Mouse (Mus musculus) erythroid progenitor cell, adult 5-6 weeks (primary cell): ENCODE data around the gene Pex11b. TPM values are rescaled to one million over a fixed set of nuclear protein-coding genes. Genes with fewer than 3 reads are reported as not detected.
A peak's percentile ranks its signal among the peaks of the same experiment; 100 is the strongest.
"Not testable (repeated sequence)": the region's sequence is repeated elsewhere in the genome, so short reads cannot be mapped to it uniquely, and the experiment has no call there.

ENCODE experiments used
- ATAC-seq: replicated peaks from 2 replicates; pipeline ENCODE4 v1.8.0; 2016; ENCODE audit warnings: moderate number of reproducible peaks, mild to moderate bottlenecking, moderate TSS enrichment, inconsistent platforms; ENCODE audit not compliant: poor library complexity, low FRiP score, severe bottlenecking
- total RNA-seq, 2 experiments: library from RNA; stranded (forward) in 1 of 2; stranded (reverse) in 1 of 2; fragments of 150-400 nt in 1 of 2; fragments of 186-747, 209-891 nt in 1 of 2; gene quantifications; 2 replicates each; pipeline versions ENCODE4 v1.2.3 to v1.2.4; 2015 to 2017; ENCODE audit warnings: low replicate concordance in 2 of 2

The Pex11b gene
- total RNA-seq, 2 experiments from 2014 or later = 0.68 to 18.9 TPM

- ATAC-seq = no peak
Measured at GRCm38 (mm10) chr3:96606618-96607017, 28.6 kb upstream of the Pex11b start.

GRCm38 (mm10) chr3:96617941-96618340 lies 17.2 kb upstream of the Pex11b start:
- no peak for ATAC-seq

GRCm38 (mm10) chr3:96623201-96623600 lies 12.0 kb upstream of the Pex11b start:
- no peak for ATAC-seq

- ATAC-seq = peak; percentile 97
Measured at GRCm38 (mm10) chr3:96629729-96630600, 5.2 kb upstream of the Pex11b start, which contains the start of gene Rbm8a. Rbm8a (plus strand) TSS chr3:96629933.

GRCm38 (mm10) chr3:96632058-96632457 lies 3.1 kb upstream of the Pex11b start:
- no peak for ATAC-seq

- ATAC-seq = no peak
Measured at GRCm38 (mm10) chr3:96634015-96634414, 1.2 kb upstream of the Pex11b start.

- ATAC-seq = no peak
Measured at GRCm38 (mm10) chr3:96635906-96636305, 730 bp downstream of the Pex11b start.

GRCm38 (mm10) chr3:96636448-96636847 lies 1.3 kb downstream of the Pex11b start:
- ATAC-seq = no peak

- peak; percentile 64; the same call in 1 of the 2 replicates for ATAC-seq
Measured at GRCm38 (mm10) chr3:96639219-96639618, 4.0 kb downstream of the Pex11b start.

GRCm38 (mm10) chr3:96645018-96645649 lies 10.0 kb downstream of the Pex11b start, which contains the start of gene Itga10:
Itga10 (plus strand) TSS chr3:96645584.
- peak; percentile 66 for ATAC-seq

- no peak for ATAC-seq
Measured at GRCm38 (mm10) chr3:96647365-96647764, 12.2 kb downstream of the Pex11b start.

- ATAC-seq = no peak
Measured at GRCm38 (mm10) chr3:96660901-96661300, 25.7 kb downstream of the Pex11b start.

- no peak for ATAC-seq
Measured at GRCm38 (mm10) chr3:96662731-96663316, 27.6 kb downstream of the Pex11b start.

GRCm38 (mm10) chr3:96663432-96664239 lies 28.5 kb downstream of the Pex11b start:
- ATAC-seq = peak; percentile 52

GRCm38 (mm10) chr3:96665732-96666363 lies 30.7 kb downstream of the Pex11b start:
- not testable (repeated sequence) for ATAC-seq

- ATAC-seq = no peak
Measured at GRCm38 (mm10) chr3:96666916-96667315, 31.7 kb downstream of the Pex11b start.

GRCm38 (mm10) chr3:96667316-96667715 lies 32.1 kb downstream of the Pex11b start:
- no peak for ATAC-seq

GRCm38 (mm10) chr3:96668424-96669067 lies 33.4 kb downstream of the Pex11b start:
- no peak for ATAC-seq
